Mouse (Mus musculus) liver, adult 2 months (tissue): Measurements from ENCODE around the gene Rplp2.
A peak's percentile ranks its signal among the peaks of the same experiment; 100 is the strongest.

ENCODE experiments used
- CTCF ChIP-seq: fragments of 200-500 bp; IDR thresholded peaks from 2 replicates; pipeline ENCODE4 v1.5.1; 2011; ENCODE audit warnings: low read depth, low read length, control low read depth
- POLR2A ChIP-seq: fragments of 200-500 bp; IDR thresholded peaks from 2 replicates; pipeline ENCODE4 v1.6.1; 2011; ENCODE audit warnings: low read length, control low read depth; ENCODE audit not compliant: insufficient read depth; ENCODE audit errors: extremely low read depth

- TF ChIP-seq CTCF (no peak), POLR2A (peak; percentile 66)
Observed at GRCm38 (mm10) chr7:141455610-141456314, 8.6 kb downstream of the Rplp2 start.
